Mouse (Mus musculus) intestine, embryonic 14.5 days (tissue): Measurements from ENCODE around the gene Hist1h2ap. TPM values are rescaled to one million over a fixed set of nuclear protein-coding genes. Genes with fewer than 3 reads are reported as not detected.
"Not testable (repeated sequence)": the region's sequence is repeated elsewhere in the genome, so short reads cannot be mapped to it uniquely, and the experiment has no call there.

Experiments
- ATAC-seq: fragments of 200-750 bp; cut with Nextera tagmentation; replicated peaks from 2 replicates; pipeline ENCODE4 v1.8.0; 2017; ENCODE audit warnings: low read depth, moderate number of reproducible peaks, moderate TSS enrichment, moderate library complexity; ENCODE audit not compliant: low FRiP score, low TSS enrichment
- DNase-seq: peaks from one replicate; pipeline ENCODE4 v3.0.0-alpha.2; 2018; ENCODE audit warnings: low spot score
- H3K27ac ChIP-seq: fragments of 300-500 bp; sonication (generic); 2 replicates; pipeline ENCODE4 v1.5.1; 2014; ENCODE audit warnings: low read depth, mild to moderate bottlenecking, control low read depth
- H3K27me3 ChIP-seq: fragments of 300-500 bp; sonication (generic); replicated peaks from 2 replicates; pipeline ENCODE4 v1.6.1; 2014; ENCODE audit warnings: low read length, control low read depth; ENCODE audit not compliant: control insufficient read depth, insufficient read depth
- H3K36me3 ChIP-seq: fragments of 300-500 bp; sonication (generic); 2 replicates; pipeline ENCODE4 v1.6.1; 2014; ENCODE audit warnings: low read length, control low read depth; ENCODE audit not compliant: control insufficient read depth, insufficient read depth
- H3K4me1 ChIP-seq: fragments of 300-500 bp; sonication (generic); replicated peaks from 2 replicates; pipeline ENCODE4 v1.6.1; 2014; ENCODE audit warnings: low read length, control low read depth, mixed read lengths; ENCODE audit not compliant: control insufficient read depth, insufficient read depth
- H3K4me2 ChIP-seq: fragments of 300-500 bp; sonication (generic); 2 replicates; pipeline ENCODE4 v1.6.1; 2014; ENCODE audit warnings: low read length
- H3K4me3 ChIP-seq: fragments of 300-500 bp; sonication (generic); 2 replicates; pipeline ENCODE4 v1.5.1; 2014; ENCODE audit warnings: low read depth, low read length, control low read depth, mixed read lengths
- H3K9ac ChIP-seq: fragments of 300-500 bp; sonication (generic); 2 replicates; pipeline ENCODE4 v1.6.1; 2014; ENCODE audit warnings: mild to moderate bottlenecking, low read length
- H3K9me3 ChIP-seq: fragments of 300-500 bp; sonication (generic); 2 replicates; pipeline ENCODE4 v1.6.1; 2016; ENCODE audit warnings: low read length, control low read depth; ENCODE audit not compliant: control insufficient read depth
- WGBS: fragments of 180-500 bp; shearing (Covaris S2); extraction: QIAGEN DNeasy Blood & Tissue Kit; methylation state at CpG from one replicate; pipeline ENCODE4 v1.1.7; 2014; 5-methylcytosine and 5-hydroxymethylcytosine counted together
- polyA plus RNA-seq: library from polyadenylated mRNA; unstranded; fragments of >200 nt; fragmentation: Nextera tagmentation; extraction: Ambion mirVana; gene quantifications from 2 replicates; pipeline ENCODE4 v1.2.1, GENCODE M21; 2014

Hist1h2ap gene
- 4,338 and 4,830 TPM in 2 replicates for polyA plus RNA-seq

- not testable (repeated sequence) for H3K27me3 ChIP-seq, DNase-seq, H3K27ac ChIP-seq, H3K4me3 ChIP-seq, H3K36me3 ChIP-seq, H3K4me2 ChIP-seq, H3K4me1 ChIP-seq, H3K9ac ChIP-seq, H3K9me3 ChIP-seq
- no CpG with 5 or more reads among the region's 24 CpGs for WGBS
- ATAC-seq = peak; percentile 91
These were observed at the start of gene Hist1h2ap, which contains the start of gene Hist1h2br for GRCm38 (mm10) chr13:21833461-21833860. Gene Hist1h2ap (minus strand): TSS chr13:21833507. Gene Hist1h2br (plus strand): TSS chr13:21833743.

GRCm38 (mm10) chr13:21882760-21883405, 49.6 kb upstream of the Hist1h2ap start:
- ATAC-seq (no peak; the same call in 1 of the 2 replicates), DNase-seq (peak; percentile 90)
- Histone ChIP-seq H3K9ac (peak overlapping the region; percentile 20; the same call in 1 of the 2 replicates), H3K4me1 (no peaks in the 10 kb centered on the region), H3K27me3 (no peaks in the 10 kb centered on the region), H3K27ac (no peak overlapping the region), H3K9me3 (no peaks in the 10 kb centered on the region), H3K4me3 (peak overlapping the region; percentile 41), H3K36me3 (no peaks in the 10 kb centered on the region), H3K4me2 (peak overlapping the region; percentile 50)
- WGBS = 5% methylated on average over 13 of the region's 13 CpGs

- peak; percentile 77; the same call in 1 of the 2 replicates for ATAC-seq
These were observed 48.8 kb upstream of the Hist1h2ap start for GRCm38 (mm10) chr13:21881878-21882669.

GRCm38 (mm10) chr13:21880735-21881134, 47.4 kb upstream of the Hist1h2ap start:
- H3K27ac ChIP-seq = no peak overlapping the region
- H3K9me3 ChIP-seq = no peaks in the 10 kb centered on the region
- H3K27me3 ChIP-seq = no peaks in the 10 kb centered on the region
- H3K36me3 ChIP-seq = no peaks in the 10 kb centered on the region
- DNase-seq (no peak), ATAC-seq (no peak)
- WGBS = 86% methylated on average over 6 of the region's 6 CpGs
- H3K9ac ChIP-seq = no peak overlapping the region
- no peaks in the 10 kb centered on the region for H3K4me1 ChIP-seq
- H3K4me3 ChIP-seq = no peak overlapping the region
- no peak overlapping the region for H3K4me2 ChIP-seq

More at GRCm38 (mm10) chr13:21881878-21882669, 48.8 kb upstream of the Hist1h2ap start:
- Histone ChIP-seq H3K27me3 (no peaks in the 10 kb centered on the region), H3K9me3 (no peaks in the 10 kb centered on the region), H3K9ac (0 out of 2 replicates have a peak overlapping the region, but pooled peaks have one; percentile 30), H3K27ac (no peak overlapping the region), H3K36me3 (no peaks in the 10 kb centered on the region), H3K4me1 (no peaks in the 10 kb centered on the region), H3K4me2 (peak overlapping the region; percentile 50), H3K4me3 (peak overlapping the region; percentile 41)
- DNase-seq = peak; percentile 75
- 5% methylated on average over 27 of the region's 27 CpGs for WGBS

GRCm38 (mm10) chr13:21865503-21865902, 32.2 kb upstream of the Hist1h2ap start:
- H3K27ac ChIP-seq, DNase-seq, H3K27me3 ChIP-seq, H3K4me2 ChIP-seq, H3K9me3 ChIP-seq, ATAC-seq, H3K4me3 ChIP-seq, H3K9ac ChIP-seq, H3K4me1 ChIP-seq, H3K36me3 ChIP-seq: not testable (repeated sequence)
- WGBS = 88% methylated on average over 3 of the region's 3 CpGs

GRCm38 (mm10) chr13:21861608-21862007, 28.3 kb upstream of the Hist1h2ap start:
- H3K27me3 ChIP-seq = no peaks in the 10 kb centered on the region
- DNase-seq (no peak), ATAC-seq (no peak)
- no peak overlapping the region for H3K27ac ChIP-seq
- no peak overlapping the region for H3K4me2 ChIP-seq
- no peak overlapping the region for H3K4me3 ChIP-seq
- WGBS = 22% methylated on average over 5 of the region's 5 CpGs
- H3K4me1 ChIP-seq = no peaks in the 10 kb centered on the region
- H3K9me3 ChIP-seq = no peaks in the 10 kb centered on the region
- H3K36me3 ChIP-seq = no peaks in the 10 kb centered on the region
- H3K9ac ChIP-seq = no peak overlapping the region

- DNase-seq (peak; percentile 75), ATAC-seq (peak; percentile 60; the same call in 1 of the 2 replicates)
- H3K4me1 ChIP-seq = no peaks in the 10 kb centered on the region
- H3K4me2 ChIP-seq = peak overlapping the region; percentile 50
- H3K27me3 ChIP-seq = no peaks in the 10 kb centered on the region
- H3K4me3 ChIP-seq = peak overlapping the region; percentile 45
- no peaks in the 10 kb centered on the region for H3K36me3 ChIP-seq
- no peaks in the 10 kb centered on the region for H3K9me3 ChIP-seq
- H3K27ac ChIP-seq = no peak overlapping the region
- H3K9ac ChIP-seq = peak overlapping the region; percentile 34
- 3% methylated on average over 15 of the region's 15 CpGs for WGBS
These were observed 22.4 kb upstream of the Hist1h2ap start for GRCm38 (mm10) chr13:21855698-21856162.

GRCm38 (mm10) chr13:21855146-21855545, 21.8 kb upstream of the Hist1h2ap start:
- Histone ChIP-seq H3K4me1 (no peaks in the 10 kb centered on the region), H3K9ac (no peak overlapping the region), H3K27me3 (no peaks in the 10 kb centered on the region), H3K4me2 (peak overlapping the region; percentile 50), H3K9me3 (no peaks in the 10 kb centered on the region), H3K27ac (no peak overlapping the region), H3K36me3 (no peaks in the 10 kb centered on the region), H3K4me3 (peak overlapping the region; percentile 45)
- ATAC-seq = peak; percentile 75; the same call in 1 of the 2 replicates
- WGBS = 7% methylated on average over 11 of the region's 11 CpGs
- peak; percentile 90 for DNase-seq
